Mouse (Mus musculus): ENCODE measurements at regions not wholly inside any gene's neighbourhood (a gene's known extent, or its start where the extent isn't known, plus 50 kb on each side); places are given as distances from the start of the nearest gene placed in this dataset.

DNA sequence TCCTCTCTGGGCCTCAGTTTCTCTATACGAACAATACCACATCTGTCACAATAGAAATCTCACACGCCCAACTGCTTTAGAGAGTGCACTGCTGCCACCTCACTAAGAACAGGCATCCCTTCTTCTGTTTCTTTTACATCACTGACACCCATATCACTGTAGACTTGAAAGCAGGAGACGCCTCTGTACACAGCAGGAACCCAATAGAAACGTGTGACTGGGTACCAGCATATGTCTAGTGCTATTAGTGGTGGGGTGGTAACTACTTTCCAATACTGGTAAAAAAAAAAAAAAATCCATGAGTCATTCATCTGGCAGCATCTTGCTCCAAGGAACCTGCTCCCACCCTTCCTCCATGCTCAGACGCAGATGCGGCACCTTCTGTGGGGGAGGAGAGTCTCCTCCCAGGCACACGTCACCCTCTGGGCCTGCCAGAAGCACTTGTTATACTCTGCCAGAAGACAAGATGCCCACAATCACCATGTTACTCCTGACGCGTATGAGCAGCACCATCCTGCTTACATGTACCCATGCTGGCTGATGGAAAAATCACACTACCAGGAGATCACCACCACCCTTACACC, 151.3 kb upstream of the Plxna4 start:
- DNase-seq (ENCODE audit: low spot score in 2 of 2) = peak; percentile 48 to 53

DNA sequence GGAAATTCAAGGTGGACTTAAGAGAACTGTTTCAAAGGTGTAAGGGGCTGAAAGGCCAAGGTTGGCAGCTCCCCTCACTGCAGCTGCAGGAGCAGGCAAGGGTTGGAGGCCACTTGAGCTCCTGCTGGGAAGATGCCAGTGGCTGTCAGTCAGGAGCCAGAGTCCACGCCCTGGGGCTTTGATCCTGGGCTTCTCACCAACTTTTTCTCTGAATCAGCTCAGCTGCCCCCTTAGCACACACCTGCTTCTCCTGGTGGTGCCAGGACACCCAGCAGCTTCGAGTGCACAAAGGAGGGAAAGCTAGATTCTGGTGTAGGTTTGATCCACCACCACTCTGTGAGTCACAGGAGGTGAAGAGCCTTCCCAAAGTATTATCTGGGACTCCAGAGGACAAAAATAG, 140.7 kb upstream of the Plxna4 start:
- no peak for DNase-seq (ENCODE audit: low spot score in 2 of 2)

DNA sequence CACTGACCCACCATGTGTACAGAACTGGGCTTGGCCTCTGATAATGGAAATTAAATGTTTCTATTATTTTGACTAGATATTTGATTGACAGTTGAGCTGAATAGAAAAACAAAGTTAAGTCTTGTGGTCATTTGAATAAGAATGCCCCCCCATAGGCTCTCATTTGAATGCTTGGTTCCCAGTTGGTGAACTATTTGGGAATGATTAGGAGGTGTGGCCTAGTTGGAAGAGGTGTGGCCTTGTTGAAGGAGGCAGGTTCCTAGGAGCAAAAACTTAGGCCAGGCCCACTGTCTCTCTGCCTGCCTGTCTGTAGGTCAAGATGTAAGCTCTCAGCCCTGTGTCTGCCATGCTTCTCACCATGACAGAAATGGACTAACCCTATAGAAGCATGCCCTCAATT, 138.6 kb upstream of the Plxna4 start:
- DNase-seq (ENCODE audit: low spot score in 2 of 2) = no peak

DNA sequence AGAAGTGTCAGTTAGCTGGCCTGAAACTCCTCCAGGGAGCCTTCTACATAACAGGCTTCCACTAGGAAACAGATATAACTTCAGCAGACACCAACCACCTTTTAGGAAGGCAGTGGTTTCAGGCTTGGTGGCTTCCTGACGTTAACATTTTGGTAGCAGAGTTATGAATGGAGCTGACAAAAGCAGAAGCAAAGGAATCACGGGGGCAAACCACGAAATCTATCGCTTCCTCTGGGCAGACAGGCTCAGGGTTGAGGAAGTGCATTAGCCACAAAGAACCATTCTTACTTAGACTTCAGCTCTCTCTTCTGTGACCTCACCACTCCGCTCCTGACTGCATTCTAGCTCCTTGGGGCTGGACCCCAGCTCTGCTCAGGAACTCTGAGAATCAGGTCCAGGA, 129.9 kb upstream of the Plxna4 start:
- DNase-seq (ENCODE audit: low spot score in 2 of 2) = no peak

DNA sequence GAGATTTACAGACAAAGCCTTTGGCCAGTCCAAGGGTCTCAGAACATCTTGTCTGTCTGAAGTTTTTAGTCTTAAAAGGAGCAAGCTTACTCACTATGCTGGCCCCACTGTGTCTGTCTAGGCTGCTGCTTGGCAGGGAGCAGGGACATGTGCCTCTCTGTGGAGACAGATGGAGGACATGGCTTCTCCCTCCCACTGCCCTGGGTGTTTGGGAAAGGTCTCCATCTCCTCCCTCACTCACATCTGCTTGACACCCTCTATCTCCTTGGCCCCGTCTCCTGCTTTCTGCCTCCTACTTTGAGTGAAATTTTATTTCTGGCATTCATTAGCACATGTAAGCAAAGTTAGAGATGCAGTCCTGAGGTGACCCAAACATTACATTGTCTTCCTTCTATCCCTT, 127.1 kb upstream of the Plxna4 start:
- peak; percentile 18 to 53 for DNase-seq (ENCODE audit: low spot score in 2 of 2)

DNA sequence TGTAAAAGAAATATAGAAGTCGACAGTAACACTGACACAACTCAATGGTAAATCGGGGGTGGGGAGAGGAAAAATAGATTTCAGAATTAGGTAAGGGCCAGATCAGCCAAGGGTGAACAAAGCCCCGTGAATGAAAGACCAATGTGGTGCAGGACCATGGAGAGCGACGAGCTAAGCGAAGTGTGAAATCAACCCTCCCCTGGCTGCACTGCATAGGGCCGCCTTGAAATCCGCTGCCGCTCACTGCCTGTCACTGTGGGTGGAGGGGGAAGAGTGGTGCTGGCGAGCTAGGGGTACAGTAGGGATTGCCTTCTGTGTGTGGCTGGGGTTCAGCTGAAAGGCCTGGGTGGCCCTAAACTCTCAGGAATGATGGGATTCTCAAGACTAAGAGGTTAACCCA, 122.2 kb upstream of the Plxna4 start:
- no peak for DNase-seq (ENCODE audit: low spot score in 2 of 2)

DNA sequence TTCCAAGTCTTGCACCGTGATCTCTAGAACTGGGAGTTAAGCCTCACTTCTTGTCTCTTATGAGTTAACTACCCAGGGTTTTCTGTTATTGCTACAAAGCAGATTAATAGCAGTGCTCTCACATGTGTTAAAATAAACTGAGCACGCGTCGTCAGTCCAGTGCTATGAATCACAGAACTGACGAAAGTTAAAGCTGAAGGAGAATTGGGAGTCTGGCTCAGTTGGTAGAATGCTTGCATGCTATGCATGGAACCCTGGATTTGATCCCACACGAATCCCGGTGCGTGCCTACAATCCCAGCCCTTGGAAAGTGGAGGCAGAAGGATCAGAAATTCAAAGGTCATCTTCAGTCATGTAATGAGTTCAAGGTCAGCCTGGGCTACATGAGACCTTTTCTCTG, 121.6 kb upstream of the Plxna4 start:
- no peak for DNase-seq (ENCODE audit: low spot score in 2 of 2)

DNA sequence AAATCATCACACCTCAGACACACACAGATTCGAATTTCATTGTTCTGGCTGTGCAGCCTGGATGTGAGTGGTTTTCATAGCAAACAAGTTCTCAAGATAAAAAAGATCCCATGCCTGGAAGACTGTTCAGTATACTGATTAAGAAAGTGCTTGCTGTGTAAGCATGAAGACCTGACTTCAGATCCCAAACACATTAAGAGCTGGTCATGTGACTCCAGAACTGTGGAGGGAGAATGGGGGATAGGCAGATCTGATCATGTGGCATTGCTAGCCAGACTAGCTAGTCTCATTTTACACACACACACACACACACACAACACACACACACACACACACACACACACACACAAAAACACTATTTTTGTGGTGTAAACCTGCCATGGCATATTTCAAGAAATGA, 119.4 kb upstream of the Plxna4 start:
- no peak for DNase-seq (ENCODE audit: low spot score in 2 of 2)

DNA sequence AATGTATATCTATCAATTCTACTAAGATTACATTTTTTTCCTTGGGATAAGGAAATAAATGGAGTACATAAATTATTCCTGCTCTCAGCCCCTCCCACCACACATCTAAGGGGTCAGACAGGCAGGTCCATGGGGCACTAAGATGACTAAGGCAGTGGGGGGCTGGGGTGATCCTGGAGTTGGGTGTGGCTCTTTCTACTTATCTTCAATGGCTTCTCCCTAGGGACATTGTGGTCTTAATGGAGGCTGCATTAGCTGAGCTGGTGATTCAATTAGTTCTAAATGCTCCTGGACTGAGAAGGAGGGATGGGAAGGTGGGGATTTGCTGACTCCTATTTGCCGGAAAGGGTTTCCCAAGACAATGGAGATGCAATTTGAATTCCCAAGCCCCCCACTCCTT, 118.4 kb upstream of the Plxna4 start:
- DNase-seq (ENCODE audit: low spot score in 2 of 2) = no peak

DNA sequence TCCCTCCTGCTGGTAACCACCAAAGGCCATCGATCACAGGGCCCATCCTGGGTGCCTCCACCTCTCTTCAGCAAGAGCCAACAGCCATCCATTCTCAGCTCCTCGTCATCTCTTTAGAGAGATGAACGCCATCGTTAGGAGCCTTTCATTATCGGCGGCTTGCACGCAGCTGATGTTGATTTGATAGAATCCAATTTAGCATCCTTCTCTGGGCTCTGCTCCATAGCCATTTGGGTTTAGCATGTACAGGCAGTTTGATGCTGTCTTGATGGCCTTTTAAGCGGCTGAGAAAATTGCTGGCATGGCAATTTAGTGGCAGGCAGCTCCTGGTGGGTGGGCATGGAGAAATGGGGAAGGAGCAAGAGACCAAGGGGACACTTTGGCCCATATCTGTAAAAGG, 115.5 kb upstream of the Plxna4 start:
- no peak for DNase-seq (ENCODE audit: low spot score in 2 of 2)

DNA sequence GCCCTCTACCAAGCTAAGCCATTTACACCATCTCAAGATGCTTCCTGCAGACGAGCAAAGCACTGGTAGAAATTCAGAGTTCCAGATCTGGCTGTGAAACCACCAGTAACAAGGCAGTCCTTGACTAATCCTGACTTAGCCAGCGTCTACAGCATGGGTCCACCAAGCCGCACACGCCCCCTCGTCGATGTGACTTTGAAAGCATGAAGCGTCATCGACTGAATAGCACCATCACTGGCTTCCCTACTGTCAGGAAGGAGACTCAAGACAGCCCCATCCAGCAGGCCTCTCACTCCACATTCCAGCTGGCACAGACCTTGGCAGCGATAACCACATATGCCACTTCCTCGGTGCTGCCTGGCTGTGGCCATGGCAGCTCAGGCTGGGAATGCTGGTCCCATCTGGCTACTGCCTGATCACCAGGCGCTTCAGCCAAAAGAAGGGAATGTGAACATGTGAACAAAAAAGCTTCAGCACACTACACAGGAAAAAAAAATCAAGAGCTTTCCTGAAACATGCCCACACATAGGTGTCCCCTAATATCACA, 114.3 kb upstream of the Plxna4 start:
- DNase-seq (ENCODE audit: low spot score in 2 of 2) = peak; percentile 56 to 58

DNA sequence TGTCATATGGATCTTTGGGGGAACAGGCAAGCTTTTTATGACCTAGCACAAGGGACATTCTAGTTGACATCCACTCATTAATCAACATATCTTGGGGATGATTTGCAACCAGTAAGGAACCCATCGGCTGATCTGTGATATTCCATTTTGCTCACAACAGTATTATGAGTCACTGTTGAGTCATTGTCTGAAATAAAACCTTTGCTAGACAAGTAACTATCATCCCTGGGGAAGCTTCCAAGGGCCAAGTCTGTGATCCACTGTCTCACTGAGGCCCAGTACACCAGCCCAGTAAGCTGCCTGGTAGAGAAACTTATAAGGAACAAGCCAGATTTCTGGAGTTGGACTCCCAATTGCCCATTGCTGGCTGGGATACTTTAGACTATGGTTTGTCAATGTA, 111.8 kb upstream of the Plxna4 start:
- DNase-seq (ENCODE audit: low spot score in 2 of 2) = no peak

DNA sequence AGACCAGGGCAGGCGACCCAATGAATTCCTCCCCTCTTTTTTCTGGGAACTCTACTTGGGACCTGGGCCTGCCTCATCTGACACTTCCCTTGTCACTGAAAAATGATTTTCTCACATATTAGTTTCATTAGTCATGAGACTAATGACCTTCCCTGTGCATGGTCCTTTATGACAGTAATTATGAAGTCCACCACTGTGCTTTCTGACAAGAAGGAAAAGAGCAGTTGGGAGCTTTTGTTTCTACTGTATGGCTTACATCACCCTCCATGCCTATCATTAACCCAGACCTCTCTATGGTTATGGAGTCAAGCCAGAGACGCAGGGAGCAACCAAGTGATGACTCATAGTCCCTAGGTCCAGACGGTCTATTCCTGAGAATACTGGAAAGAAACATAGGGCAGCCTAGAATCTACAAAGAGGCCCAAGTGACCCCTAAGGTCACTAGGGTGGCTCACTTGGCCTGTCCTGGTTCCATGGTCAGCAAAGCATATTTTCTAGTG, 109.8 kb upstream of the Plxna4 start:
- DNase-seq (ENCODE audit: low spot score in 2 of 2) = no peak

DNA sequence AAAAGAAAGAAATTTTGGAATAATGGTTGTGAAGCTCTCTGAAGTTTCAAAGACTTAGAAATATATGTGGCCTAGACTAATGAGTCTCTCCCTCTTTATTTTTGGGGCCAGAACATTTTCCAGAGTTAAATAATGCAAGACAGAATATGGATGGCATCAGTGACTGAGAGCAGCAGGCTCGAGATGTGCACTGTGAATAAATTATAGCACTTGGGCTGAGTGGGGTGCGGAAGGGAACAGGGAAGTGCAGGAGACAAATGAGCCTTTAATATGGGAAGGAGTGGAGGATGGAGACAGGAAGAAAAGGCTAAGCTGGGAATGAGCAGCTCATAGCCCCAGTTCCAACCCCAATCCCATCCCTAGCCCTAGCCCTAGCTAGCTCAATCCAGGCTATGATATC, 108.0 kb upstream of the Plxna4 start:
- DNase-seq (ENCODE audit: low spot score in 2 of 2) = no peak

DNA sequence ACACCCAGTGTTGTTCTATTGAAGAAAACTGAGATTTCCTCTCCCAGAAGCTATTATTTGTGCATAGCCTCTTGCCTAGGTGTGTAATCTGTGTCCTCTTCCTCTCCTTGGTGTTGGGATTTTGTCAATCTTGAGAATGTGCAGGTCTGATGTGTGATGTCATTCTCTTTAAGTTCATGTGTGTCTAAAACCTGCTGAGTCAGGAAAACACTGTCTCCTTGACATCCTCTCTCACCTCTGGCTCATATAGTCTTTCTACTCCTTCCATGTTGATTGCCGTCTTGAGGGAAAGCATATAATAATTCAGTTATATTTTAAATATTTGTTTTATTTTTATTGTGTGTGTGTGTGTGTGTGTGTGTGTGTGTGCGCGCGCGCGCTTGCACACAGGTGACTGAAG, 84.6 kb upstream of the Plxna4 start:
- no peak for DNase-seq (ENCODE audit: low spot score in 2 of 2)

DNA sequence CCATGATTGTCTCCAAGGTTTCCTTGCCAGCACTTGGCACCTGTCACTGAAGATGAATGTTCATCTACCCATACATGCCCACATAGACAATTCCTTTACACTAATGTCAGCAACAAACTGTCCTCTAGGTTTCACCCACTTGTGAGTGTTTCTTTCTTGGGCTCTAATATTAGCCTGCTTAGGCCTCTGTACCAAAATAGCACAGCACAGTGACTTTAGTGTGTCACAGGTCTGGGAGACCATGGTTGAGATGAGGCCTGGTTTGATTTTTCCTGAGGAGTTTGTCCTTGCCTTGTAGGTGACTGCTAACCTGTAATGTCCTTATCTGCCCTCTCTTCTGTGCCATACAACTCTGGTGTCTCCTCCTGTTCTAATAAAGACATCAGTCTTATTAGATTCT, 71.8 kb upstream of the Plxna4 start:
- no peak for DNase-seq (ENCODE audit: low spot score in 2 of 2)

DNA sequence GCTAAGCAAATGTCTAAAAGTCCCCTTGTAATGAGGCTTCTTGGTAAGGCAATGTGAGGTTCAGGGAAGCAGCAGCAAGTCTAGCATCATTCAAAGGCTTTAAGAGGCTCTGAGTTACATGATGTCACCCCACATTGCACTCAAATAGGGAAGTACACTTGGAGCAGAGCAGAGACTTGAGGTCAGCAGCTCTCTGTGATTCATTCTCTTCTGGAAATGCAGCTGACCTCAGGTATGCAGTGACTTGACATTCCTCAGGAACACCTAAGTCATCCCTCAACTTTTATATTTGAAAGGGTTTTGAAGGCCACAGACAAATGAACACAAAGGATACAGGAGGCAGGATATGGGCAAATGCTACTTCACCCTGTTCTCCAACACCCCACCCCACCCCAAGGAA, 69.4 kb upstream of the Plxna4 start:
- no peak for DNase-seq (ENCODE audit: low spot score in 2 of 2)

DNA sequence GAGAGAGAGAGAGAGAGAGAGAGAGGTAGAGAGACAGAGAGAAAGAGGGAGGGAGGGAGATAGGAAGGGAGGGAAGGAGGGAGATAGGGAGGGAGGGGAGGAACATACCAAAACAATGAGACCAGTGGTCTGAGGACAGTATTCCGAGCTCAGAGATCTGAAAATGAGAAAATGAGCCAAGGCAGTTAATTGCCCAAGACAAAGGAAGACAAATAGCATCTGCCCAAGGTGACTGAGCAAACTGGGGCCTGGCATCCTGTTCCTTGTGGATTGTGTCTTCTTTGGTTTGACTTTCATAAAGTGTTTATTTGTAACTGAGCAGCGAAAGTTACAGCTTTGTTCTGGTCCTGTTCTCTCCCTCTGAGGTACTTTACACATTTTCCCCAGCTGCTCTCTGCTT, 66.2 kb upstream of the Plxna4 start:
- DNase-seq (ENCODE audit: low spot score in 2 of 2) = no peak

DNA sequence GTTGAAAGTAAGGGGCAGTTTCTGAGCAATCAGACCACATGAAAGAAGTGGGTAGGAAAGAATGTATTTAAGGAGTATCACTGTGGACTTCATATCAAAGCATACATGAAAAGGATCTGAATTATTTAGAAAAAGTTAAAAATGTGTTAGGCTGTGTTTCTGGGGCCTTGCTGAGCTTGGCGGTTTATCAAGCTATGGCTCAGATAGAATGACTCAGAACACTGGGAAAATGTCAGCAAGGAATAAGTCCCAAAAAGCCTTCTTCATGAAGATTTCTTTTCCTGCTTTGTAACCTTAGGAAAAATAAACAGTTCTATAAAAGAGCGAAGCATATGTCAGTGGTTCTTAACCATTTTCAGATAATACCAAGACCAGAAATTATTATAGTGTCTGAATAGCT, 56.0 kb upstream of the Plxna4 start:
- DNase-seq (ENCODE audit: low spot score in 2 of 2) = no peak

DNA sequence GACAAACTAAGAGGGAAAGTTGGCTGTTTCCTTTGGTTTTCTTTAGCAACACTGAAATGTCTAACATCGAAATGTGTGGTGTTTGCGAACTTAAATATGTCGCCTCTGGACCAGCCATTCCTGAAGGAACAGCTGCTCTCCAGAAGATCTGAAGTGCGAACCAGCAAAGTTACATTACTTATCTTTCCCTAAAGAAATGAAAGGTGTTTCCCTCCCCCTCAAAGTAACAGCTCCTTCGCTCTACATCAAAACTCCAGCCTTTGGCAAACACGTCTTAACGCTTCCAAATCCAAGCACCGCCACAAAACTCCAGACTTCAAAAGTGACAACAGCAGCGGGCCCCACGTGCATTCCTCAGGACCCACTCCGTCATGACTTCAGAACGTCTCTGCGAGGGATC, 50.9 kb upstream of the Plxna4 start:
- DNase-seq (ENCODE audit: low spot score in 2 of 2) = no peak

Measured in layer of hippocampus, adult 8-10 months (tissue).